10 mouse cellular contexts compared by ENCODE assay signal in the genomic region with DNA sequence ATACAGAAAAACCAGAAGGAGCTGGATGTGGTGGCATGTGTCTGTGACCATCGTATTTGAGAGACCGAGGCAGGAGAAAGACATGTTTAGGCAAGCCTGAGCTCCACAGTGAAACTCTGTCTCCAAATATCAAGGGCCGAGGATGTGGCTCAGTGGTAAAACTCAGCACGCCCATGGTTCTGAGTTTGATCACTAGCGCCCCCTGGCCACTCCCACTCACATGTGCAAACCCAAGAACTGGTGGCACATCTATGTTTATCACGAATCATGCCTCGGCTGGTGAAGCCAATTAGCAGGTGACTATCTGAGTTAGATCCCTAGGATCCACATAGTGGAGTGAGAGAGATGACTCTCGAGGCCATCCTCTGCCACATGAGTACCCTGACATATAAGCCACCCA. TPM values are rescaled to one million over a fixed set of nuclear protein-coding genes. Genes with fewer than 3 reads are reported as not detected.
DNase-seq lines count a peak whose midpoint lies in the region; ATAC-seq and TF ChIP-seq lines count a peak whose summit lies in the region.
"Had no signal": no experiment of that assay in that cellular context is flagged by ENCODE, and none has a peak within 500 bp of the region (broad histone marks: within the 10 kb centered on the region; RNA-seq: fewer than 3 reads in every experiment).

No protein-coding gene starts in this region.

- H3K9me3 ChIP-seq in lung, embryonic 14.5 days (ENCODE audit: low read depth, low read length) = no peaks in the 10 kb centered on the region
- H3K9me3 ChIP-seq in liver, embryonic 12.5 days (replicated peaks) = no peaks in the 10 kb centered on the region

- no peak overlapping the region for H3K27ac ChIP-seq in lung, embryonic 14.5 days (ENCODE audit: low read depth)
- H3K27ac ChIP-seq in liver, embryonic 12.5 days = no peak overlapping the region

- H3K4me1 ChIP-seq in lung, embryonic 14.5 days (ENCODE audit: insufficient read depth) = peaks cover 15% of the 10 kb centered on the region
- H3K4me1 ChIP-seq in liver, embryonic 12.5 days = peaks cover 34% of the 10 kb centered on the region

- TF ChIP-seq CTCF in lung, embryonic 14.5 days (IDR thresholded peaks at IDR 0.05; ENCODE audit: low read depth) = peak; percentile 46

- H3K4me3 ChIP-seq in lung, embryonic 14.5 days (ENCODE audit: low read depth, low read length) = no peak overlapping the region
- H3K4me3 ChIP-seq in liver, embryonic 12.5 days = no peak overlapping the region

- 69% methylated on average over 8 of the region's 8 CpGs for WGBS in lung, embryonic 14.5 days
- WGBS in liver, embryonic 12.5 days (ENCODE audit: insufficient replicate concordance) = 46% methylated on average over 8 of the region's 8 CpGs

- no peaks in the 10 kb centered on the region for H3K36me3 ChIP-seq in lung, embryonic 14.5 days (ENCODE audit: insufficient read depth)
- H3K36me3 ChIP-seq in liver, embryonic 12.5 days = no peaks in the 10 kb centered on the region

- no peak for ATAC-seq in CD4-positive, CD25-positive, alpha-beta regulatory T cell, adult 4 months
- no peak for ATAC-seq in lung, embryonic 14.5 days (ENCODE audit: insufficient read depth)
- ATAC-seq in liver, embryonic 12.5 days = 0 out of 2 replicates have a peak, but pooled peaks have one; percentile 44

- DNase-seq in CD4-positive, CD25-positive, alpha-beta regulatory T cell, adult 2 months (ENCODE audit: low read depth, low spot score) = peak; percentile 38
- peak; percentile 42 for DNase-seq in lung, embryonic 14.5 days
- no peak for DNase-seq in lung, postnatal 25 days (ENCODE audit: low spot score)
- DNase-seq in thymus, postnatal 14 days = peak; percentile 56
- DNase-seq in right cerebral cortex, adult 2 months (ENCODE audit: low spot score in 2 of 2) = no peak
- DNase-seq in ovary, postnatal 14 days (ENCODE audit: low spot score) = no peak

- no peak overlapping the region for H3K9ac ChIP-seq in lung, embryonic 14.5 days
- H3K9ac ChIP-seq in liver, embryonic 12.5 days = no peak overlapping the region

- H3K4me2 ChIP-seq in lung, embryonic 14.5 days = no peak overlapping the region
- no peak overlapping the region for H3K4me2 ChIP-seq in liver, embryonic 12.5 days

- H3K27me3 ChIP-seq in lung, embryonic 14.5 days (ENCODE audit: insufficient read depth, low read length) = peaks cover 20% of the 10 kb centered on the region
- H3K27me3 ChIP-seq in liver, embryonic 12.5 days (replicated peaks) = peaks cover 45% of the 10 kb centered on the region

RNA-seq across cellular contexts. Expression of gene Oaf, which starts 27.6 kb away (rescaled TPM):
- polyA plus RNA-seq in CD4-positive, CD25-positive, alpha-beta regulatory T cell, adult 4 months (2017; shearing (Covaris generic)) = under 1 TPM in 1 of 2 experiments, not detected in 1; 0.12 TPM
- 84.5 and 95.4 TPM in 2 replicates for polyA plus RNA-seq in lung, embryonic 14.5 days (2014; fragmentation: Nextera tagmentation; extraction: Ambion mirVana)
- polyA plus RNA-seq in liver, embryonic 12.5 days (2016; fragmentation: Nextera tagmentation; extraction: Ambion mirVana) = 37.8 and 44.1 TPM in 2 replicates

RNA-seq across cellular contexts. Expression of gene Trim29, which starts 43.3 kb away (rescaled TPM):
- not detected for polyA plus RNA-seq in CD4-positive, CD25-positive, alpha-beta regulatory T cell, adult 4 months (2017; shearing (Covaris generic))
- polyA plus RNA-seq in lung, embryonic 14.5 days (2014; fragmentation: Nextera tagmentation; extraction: Ambion mirVana) = 0.19 and 0.21 TPM in 2 replicates
- polyA plus RNA-seq in liver, embryonic 12.5 days (2016; fragmentation: Nextera tagmentation; extraction: Ambion mirVana) = not detected in 2 replicates
- polyA plus RNA-seq: liver, embryonic 16.5 days had no signal

RNA-seq across cellular contexts. Expression of gene Pou2f3, which starts 57.2 kb away (rescaled TPM):
- polyA plus RNA-seq in CD4-positive, CD25-positive, alpha-beta regulatory T cell, adult 4 months (2017; shearing (Covaris generic)) = not detected
- polyA plus RNA-seq in lung, embryonic 14.5 days (2014; fragmentation: Nextera tagmentation; extraction: Ambion mirVana) = 0.08 and 0.16 TPM in 2 replicates
- not detected in 2 replicates for polyA plus RNA-seq in liver, embryonic 12.5 days (2016; fragmentation: Nextera tagmentation; extraction: Ambion mirVana)
- polyA plus RNA-seq: embryonic facial prominence, embryonic 11.5 days had no signal

Comparison
In these comparisons a context has a peak if more than half of its experiments do, and no peak if none do; other contexts are left out.
1. DNase-seq: peak in CD4-positive, CD25-positive, alpha-beta regulatory T cell, adult 2 months (single experiment), lung, embryonic 14.5 days (single experiment) and thymus, postnatal 14 days (single experiment); none in lung, postnatal 25 days (single experiment), right cerebral cortex, adult 2 months (0 of 2) and ovary, postnatal 14 days (single experiment).
2. RNA of gene Oaf, which starts 27.6 kb away (polyA plus RNA-seq): 84.5 to 95.4 TPM in lung, embryonic 14.5 days and 37.8 to 44.1 TPM in liver, embryonic 12.5 days; 0.12 TPM in CD4-positive, CD25-positive, alpha-beta regulatory T cell, adult 4 months; every median in the first group is over 10 times any median in the second.